Mouse (Mus musculus) liver, embryonic 14.5 days (tissue): ENCODE results near the gene Gm20716. TPM values are rescaled to one million over a fixed set of nuclear protein-coding genes. Genes with fewer than 3 reads are reported as not detected.

Source experiments
- ATAC-seq: fragments of 200-750 bp; cut with Nextera tagmentation; 2 replicates; pipeline ENCODE4 v1.8.0; 2017; ENCODE audit warnings: moderate number of reproducible peaks, mild to moderate bottlenecking, moderate library complexity; ENCODE audit not compliant: insufficient read depth
- DNase-seq, 3 experiments: peaks; one replicate each; pipeline ENCODE4 v3.0.0-alpha.2; 2012 to 2013; ENCODE audit warnings: low read depth in 3 of 3, low spot score in 3 of 3
- H3K27ac ChIP-seq: fragments of 300-500 bp; sonication (generic); 2 replicates; pipeline ENCODE4 v1.5.1; 2014; ENCODE audit warnings: moderate library complexity, mild to moderate bottlenecking, control low read depth, inconsistent platforms
- H3K27me3 ChIP-seq: fragments of 300-500 bp; sonication (generic); 2 replicates; pipeline ENCODE4 v1.6.1; 2014; ENCODE audit warnings: mild to moderate bottlenecking, low read length, moderate library complexity; ENCODE audit not compliant: control insufficient read depth, insufficient read depth
- H3K36me3 ChIP-seq: fragments of 300-500 bp; sonication (generic); replicated peaks from 2 replicates; pipeline ENCODE4 v1.6.1; 2014; ENCODE audit warnings: low read depth; ENCODE audit not compliant: control insufficient read depth, insufficient read depth
- H3K4me1 ChIP-seq, 2 experiments: fragments of 200-500 bp in 1 of 2; fragments of 300-500 bp in 1 of 2; sonication (generic) in 1 of 2; replicated peaks; 2 replicates each; pipeline ENCODE4 v1.6.1; 2012 to 2014; ENCODE audit warnings: antibody characterized with exemption in 1 of 2, inconsistent platforms in 1 of 2, low read length in 1 of 2; ENCODE audit not compliant: control insufficient read depth in 2 of 2, insufficient read depth in 2 of 2
- H3K4me2 ChIP-seq: fragments of 300-500 bp; sonication (generic); 2 replicates; pipeline ENCODE4 v1.6.1; 2014; ENCODE audit warnings: low read depth, mild to moderate bottlenecking, control low read depth, moderate library complexity
- H3K4me3 ChIP-seq, 2 experiments: fragments of 200-500 bp in 1 of 2; fragments of 300-500 bp in 1 of 2; sonication (generic) in 1 of 2; 2 replicates each; pipeline ENCODE4 v1.5.1; 2012 to 2014; ENCODE audit warnings: low read depth in 2 of 2, low read length in 2 of 2, mild to moderate bottlenecking in 2 of 2, control low read depth in 1 of 2, inconsistent platforms in 1 of 2, moderate library complexity in 1 of 2; ENCODE audit not compliant: insufficient read depth in 1 of 2
- H3K9ac ChIP-seq: fragments of 300-500 bp; sonication (generic); replicated peaks from 2 replicates; pipeline ENCODE4 v1.6.1; 2014; ENCODE audit warnings: mild to moderate bottlenecking, control low read depth, moderate library complexity
- H3K9me3 ChIP-seq: fragments of 300-500 bp; sonication (generic); 2 replicates; pipeline ENCODE4 v1.6.1; 2016; ENCODE audit warnings: low read length, mixed read lengths; ENCODE audit not compliant: control insufficient read depth
- CTCF ChIP-seq: IDR thresholded peaks from 2 replicates; pipeline ENCODE4 v1.5.1; 2016; ENCODE audit warnings: antibody characterized with exemption, low read depth, control low read depth
- EP300 ChIP-seq: IDR thresholded peaks from 2 replicates; pipeline ENCODE4 v1.6.1; 2016; ENCODE audit warnings: antibody characterized with exemption, low read depth
- WGBS: fragments of 180-500 bp; shearing (Covaris S2); extraction: QIAGEN DNeasy Blood & Tissue Kit; methylation state at CpG from one replicate; pipeline ENCODE4 v1.1.7; 2014; ENCODE audit not compliant: insufficient replicate concordance; 5-methylcytosine and 5-hydroxymethylcytosine counted together
- polyA plus RNA-seq, 2 experiments: library from polyadenylated mRNA; depleted of rRNA in 1 of 2; stranded (reverse) in 1 of 2; unstranded in 1 of 2; fragments of >200 nt; fragmentation: Nextera tagmentation in 1 of 2; extraction: Ambion mirVana in 1 of 2; gene quantifications; 2 replicates each; pipeline versions ENCODE4 v1.2.1 to v1.2.3; 2012 to 2014

The Gm20716 gene
- polyA plus RNA-seq, 2 experiments: 4.7 to 8.5 TPM

DNA sequence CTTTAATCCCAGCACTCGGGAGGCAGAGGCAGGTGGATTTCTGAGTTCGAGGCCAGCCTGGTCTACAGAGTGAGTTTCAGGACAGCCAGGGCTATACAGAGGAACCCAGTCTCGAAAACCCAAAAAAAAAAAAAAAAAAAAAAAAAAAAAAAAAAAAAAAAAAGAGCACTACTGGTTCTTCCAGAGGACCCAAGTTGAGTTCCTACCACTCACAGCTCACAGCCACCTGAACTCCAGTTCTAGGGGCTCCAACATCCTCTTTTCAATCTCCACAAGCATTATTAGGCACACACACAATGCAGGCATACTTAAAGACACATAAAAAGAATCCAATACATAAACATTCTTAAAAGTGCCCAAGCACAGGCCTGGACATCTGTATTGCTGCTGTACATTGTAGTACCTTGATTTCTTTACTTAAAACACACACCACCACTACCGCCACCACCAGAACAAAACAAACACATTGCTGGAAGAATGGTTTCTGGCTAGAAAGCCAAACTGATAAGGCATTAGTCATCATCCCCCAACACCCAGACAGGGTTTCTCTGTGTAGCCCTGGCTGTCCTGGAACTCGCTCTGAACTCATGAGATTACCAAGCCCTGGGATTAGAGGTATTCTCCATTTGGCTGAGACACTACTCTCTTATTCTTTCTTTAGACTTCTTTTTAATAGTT lies 30.0 kb downstream of the Gm20716 start:
- 58% methylated on average over 4 of the region's 5 CpGs for WGBS
- DNase-seq (peak in 1 of 3 experiments; percentile 13), ATAC-seq (no peak)
- no peaks in the 10 kb centered on the region for H3K9me3 ChIP-seq
- H3K4me2 ChIP-seq: no peak overlapping the region
- H3K27ac ChIP-seq: no peak overlapping the region
- no peaks in the 10 kb centered on the region for H3K27me3 ChIP-seq
- no peak overlapping the region for H3K4me3 ChIP-seq
- no peak for TF ChIP-seq EP300
- no peak for TF ChIP-seq CTCF
- no peak overlapping the region for H3K9ac ChIP-seq
- peaks cover 38% of the 10 kb centered on the region for H3K36me3 ChIP-seq
- peaks cover 7 to 34% of the 10 kb centered on the region in 2 experiments for H3K4me1 ChIP-seq

DNA sequence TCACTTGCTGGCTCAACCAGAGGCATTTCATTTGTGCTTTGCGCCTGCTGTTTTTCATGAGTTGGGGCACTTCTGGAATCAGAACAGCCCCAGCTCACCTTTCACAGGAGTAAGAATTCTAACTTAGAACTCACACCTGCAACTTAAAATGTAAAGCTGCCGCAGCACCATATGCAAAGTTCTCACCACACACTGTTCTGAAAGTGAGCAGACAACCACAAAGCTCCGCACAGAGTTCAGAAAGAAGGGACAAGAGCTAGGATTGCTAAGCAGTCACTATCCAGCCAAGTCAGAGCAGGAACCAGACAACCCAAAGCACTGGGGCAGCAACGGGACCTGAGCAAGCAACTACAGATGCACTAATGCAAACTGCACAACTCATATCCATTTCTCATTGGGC lies 30.7 kb downstream of the Gm20716 start:
- Histone ChIP-seq H3K27me3 (no peaks in the 10 kb centered on the region), H3K4me2 (no peak overlapping the region), H3K27ac (no peak overlapping the region), H3K9me3 (no peaks in the 10 kb centered on the region), H3K4me1 (peaks cover 7 to 28% of the 10 kb centered on the region in 2 experiments), H3K4me3 (no peak overlapping the region), H3K36me3 (peaks cover 38% of the 10 kb centered on the region), H3K9ac (no peak overlapping the region)
- 85% methylated on average over 4 of the region's 4 CpGs for WGBS
- no peak for TF ChIP-seq EP300
- TF ChIP-seq CTCF: no peak
- ATAC-seq (no peak), DNase-seq (no peak)

DNA sequence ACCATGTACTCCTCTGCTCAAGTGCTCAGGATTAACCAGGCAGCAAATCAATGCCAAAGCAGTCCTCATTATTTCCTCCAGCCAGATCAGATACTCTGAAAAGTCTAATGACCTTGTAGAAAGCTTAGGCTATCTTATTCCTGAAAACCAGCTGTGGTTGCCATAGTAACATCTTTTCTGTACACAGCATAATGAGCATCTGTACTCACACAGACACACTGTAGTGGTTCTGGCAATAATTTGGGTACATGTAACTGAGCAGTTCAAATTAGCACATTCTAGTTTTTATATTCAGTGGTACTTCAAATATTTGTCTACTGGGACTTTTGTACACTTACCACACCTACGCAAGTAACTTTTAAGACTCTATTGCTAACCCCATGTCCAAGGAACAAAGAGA lies 31.7 kb downstream of the Gm20716 start:
- H3K27me3 ChIP-seq: no peaks in the 10 kb centered on the region
- H3K9ac ChIP-seq: no peak overlapping the region
- DNase-seq (no peak), ATAC-seq (no peak)
- no peak overlapping the region for H3K27ac ChIP-seq
- H3K36me3 ChIP-seq: peaks cover 32% of the 10 kb centered on the region
- no peaks in the 10 kb centered on the region for H3K9me3 ChIP-seq
- peaks cover 7 to 31% of the 10 kb centered on the region in 2 experiments for H3K4me1 ChIP-seq
- WGBS: 91% methylated on average over 1 of the region's 1 CpGs
- no peak for TF ChIP-seq EP300
- TF ChIP-seq CTCF: no peak
- no peak overlapping the region for H3K4me3 ChIP-seq
- H3K4me2 ChIP-seq: no peak overlapping the region

DNA sequence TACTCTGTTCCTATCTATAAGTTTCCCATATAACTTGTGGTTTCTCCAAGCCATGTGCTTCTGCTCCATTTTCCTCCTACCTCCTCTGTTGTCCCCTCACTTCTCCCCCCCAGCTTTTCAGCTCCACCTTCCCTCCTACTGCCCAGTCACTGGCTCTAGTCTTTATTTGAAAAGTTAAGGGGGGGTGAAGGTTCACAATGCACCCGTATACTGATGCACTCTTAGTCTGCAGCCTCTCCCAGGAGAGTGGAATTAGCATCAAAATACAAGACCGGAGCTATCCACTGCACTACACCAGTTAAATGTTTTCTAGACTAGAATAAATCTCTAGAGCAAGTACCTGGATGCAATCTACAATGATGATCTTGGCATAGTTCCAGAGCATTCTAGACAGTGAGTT lies 34.4 kb downstream of the Gm20716 start:
- WGBS: 67% methylated on average over 2 of the region's 2 CpGs
- Histone ChIP-seq H3K4me3 (no peak overlapping the region), H3K27me3 (no peaks in the 10 kb centered on the region), H3K4me1 (peaks cover 4 to 29% of the 10 kb centered on the region in 2 experiments), H3K9me3 (no peaks in the 10 kb centered on the region), H3K27ac (no peak overlapping the region), H3K36me3 (peaks cover 28% of the 10 kb centered on the region), H3K4me2 (no peak overlapping the region), H3K9ac (no peak overlapping the region)
- no peak for TF ChIP-seq EP300
- TF ChIP-seq CTCF: no peak
- DNase-seq (no peak), ATAC-seq (no peak)

DNA sequence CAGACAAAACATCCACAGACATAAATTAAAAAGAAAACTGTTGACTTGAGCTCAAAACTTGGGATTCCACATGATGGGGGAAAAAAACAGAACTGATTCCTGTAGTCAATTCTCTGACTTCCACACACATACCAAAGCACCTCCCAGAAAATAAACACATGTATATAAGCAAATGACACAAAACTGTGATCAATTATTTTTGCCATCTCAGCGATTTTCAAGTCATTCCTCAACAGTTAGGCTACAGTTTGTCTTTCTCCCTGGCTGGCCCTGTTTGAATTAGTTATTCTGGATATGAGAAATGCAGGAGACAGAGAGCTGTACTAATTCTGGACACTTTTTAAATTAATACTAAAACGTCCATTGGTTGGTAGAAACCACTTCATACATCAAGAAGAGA lies 36.5 kb downstream of the Gm20716 start:
- no peaks in the 10 kb centered on the region for H3K27me3 ChIP-seq
- no peak overlapping the region for H3K27ac ChIP-seq
- H3K9ac ChIP-seq: no peak overlapping the region
- ATAC-seq (no peak), DNase-seq (no peak)
- H3K9me3 ChIP-seq: no peaks in the 10 kb centered on the region
- no peak overlapping the region for H3K4me2 ChIP-seq
- TF ChIP-seq CTCF (no peak), EP300 (no peak)
- H3K36me3 ChIP-seq: peaks cover 35% of the 10 kb centered on the region
- peaks cover 4 to 20% of the 10 kb centered on the region in 2 experiments; a peak in 3 of 4 replicates for H3K4me1 ChIP-seq
- no peak overlapping the region for H3K4me3 ChIP-seq
- 58% methylated on average over 2 of the region's 2 CpGs for WGBS
